Mouse (Mus musculus) forebrain, embryonic 10.5 days (tissue): ENCODE measurements at regions not wholly inside any gene's neighbourhood (a gene's known extent, or its start where the extent isn't known, plus 50 kb on each side); places are given as distances from the start of the nearest gene placed in this dataset.

ENCODE experiments used
- DNase-seq: peaks from one replicate; pipeline ENCODE4 v3.0.0-alpha.2; 2017; ENCODE audit warnings: low spot score; ENCODE audit errors: extremely low spot score
- H3K27ac ChIP-seq: fragments of 300-500 bp; sonication (generic); 2 replicates; pipeline ENCODE4 v1.5.1; 2016; ENCODE audit warnings: mild to moderate bottlenecking
- H3K27me3 ChIP-seq: fragments of 300-500 bp; sonication (generic); 2 replicates; pipeline ENCODE4 v1.6.1; 2016; ENCODE audit warnings: mild to moderate bottlenecking; ENCODE audit not compliant: poor library complexity, severe bottlenecking
- H3K36me3 ChIP-seq: fragments of 300-500 bp; sonication (generic); replicated peaks from 2 replicates; pipeline ENCODE4 v1.6.1; 2016; ENCODE audit warnings: mild to moderate bottlenecking, moderate library complexity
- H3K4me1 ChIP-seq: fragments of 300-500 bp; sonication (generic); 2 replicates; pipeline ENCODE4 v1.6.1; 2016
- H3K4me3 ChIP-seq: fragments of 300-500 bp; sonication (generic); 2 replicates; pipeline ENCODE4 v1.5.1; 2016; ENCODE audit warnings: mild to moderate bottlenecking, moderate library complexity
- H3K9me3 ChIP-seq: fragments of 300-500 bp; sonication (generic); 2 replicates; pipeline ENCODE4 v1.6.1; 2016; ENCODE audit warnings: mild to moderate bottlenecking, moderate library complexity
- WGBS: fragments of 180-500 bp; shearing (Covaris S2); methylation state at CpG from one replicate; pipeline ENCODE4 v1.1.7; 2016; 5-methylcytosine and 5-hydroxymethylcytosine counted together

DNA sequence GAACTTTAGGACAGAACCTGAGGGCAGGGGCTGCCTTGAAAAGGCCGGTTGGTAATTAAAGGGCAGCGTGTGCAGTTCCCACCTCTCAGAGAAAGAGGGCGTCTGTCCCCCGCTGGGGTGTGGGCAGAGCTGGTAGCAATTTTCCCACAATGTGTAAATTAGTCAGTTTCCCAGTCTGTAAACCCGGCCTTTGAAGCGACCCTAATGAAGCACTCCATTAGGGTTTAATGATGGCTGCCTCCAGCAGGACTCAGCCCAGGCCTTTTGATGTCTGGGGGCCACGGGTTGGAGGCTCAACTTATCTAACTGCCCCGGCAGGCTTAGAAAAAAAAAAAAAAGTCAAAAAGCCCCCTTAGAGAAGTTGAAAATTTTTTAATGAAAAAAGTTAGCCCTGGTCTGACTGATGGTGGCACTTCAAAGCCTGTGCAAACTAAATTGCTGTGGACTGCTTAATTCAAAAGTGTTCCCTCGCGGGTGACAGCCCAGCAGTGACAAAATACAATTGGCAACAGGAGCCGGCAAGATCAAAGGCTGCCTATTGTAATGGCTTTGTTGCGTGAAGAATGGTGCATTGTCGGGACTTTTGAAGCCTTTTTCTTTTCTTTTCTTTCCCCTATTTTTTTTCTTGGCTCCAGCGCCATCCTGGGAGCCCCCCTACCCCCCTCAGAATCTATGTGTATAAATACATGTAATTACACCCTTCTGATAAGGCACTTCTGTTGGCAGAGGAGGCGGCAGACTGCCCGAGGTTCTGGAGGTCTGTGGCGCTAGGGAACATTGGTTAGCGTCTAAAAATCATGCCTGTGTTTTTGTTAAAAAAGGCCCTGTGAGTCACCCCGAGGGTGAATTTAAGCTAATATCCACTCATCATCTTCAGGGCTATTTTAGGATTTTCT, 71.3 kb upstream of the Msx1 start:
- H3K27me3 ChIP-seq, result peaks cover 99% of the 10 kb centered on the region
- 0 out of 2 replicates have a peak overlapping the region, but pooled peaks have one; percentile 22 for H3K27ac ChIP-seq
- no peaks in the 10 kb centered on the region for H3K9me3 ChIP-seq

GRCm38 (mm10) chr5:37893639-37894550, 69.5 kb upstream of the Msx1 start:
- H3K4me1 ChIP-seq, result peaks cover 73% of the 10 kb centered on the region

More for the DNA sequence above, 71.3 kb upstream of the Msx1 start:
- H3K4me3 ChIP-seq, result no peak overlapping the region
- DNase-seq, result peak; percentile 77
- 1% methylated on average over 19 of the region's 19 CpGs for WGBS
- no peaks in the 10 kb centered on the region for H3K36me3 ChIP-seq
- peaks cover 73% of the 10 kb centered on the region for H3K4me1 ChIP-seq

GRCm38 (mm10) chr5:37890641-37891040, 66.3 kb upstream of the Msx1 start:
- Histone ChIP-seq H3K27me3 (peaks cover 94% of the 10 kb centered on the region), H3K4me3 (no peak overlapping the region), H3K4me1 (peaks cover 42% of the 10 kb centered on the region), H3K27ac (no peak overlapping the region), H3K9me3 (no peaks in the 10 kb centered on the region), H3K36me3 (no peaks in the 10 kb centered on the region)
- DNase-seq, result no peak
- WGBS, result 68% methylated on average over 11 of the region's 11 CpGs

More at GRCm38 (mm10) chr5:37893639-37894550, 69.5 kb upstream of the Msx1 start:
- H3K27me3 ChIP-seq, result peaks cover 99% of the 10 kb centered on the region
- no peaks in the 10 kb centered on the region for H3K9me3 ChIP-seq
- H3K36me3 ChIP-seq, result no peaks in the 10 kb centered on the region
- WGBS, result 1% methylated on average over 36 of the region's 36 CpGs
- DNase-seq, result peak; percentile 75
- H3K4me3 ChIP-seq, result peak overlapping the region; percentile 38
- peak overlapping the region; percentile 21 for H3K27ac ChIP-seq

DNA sequence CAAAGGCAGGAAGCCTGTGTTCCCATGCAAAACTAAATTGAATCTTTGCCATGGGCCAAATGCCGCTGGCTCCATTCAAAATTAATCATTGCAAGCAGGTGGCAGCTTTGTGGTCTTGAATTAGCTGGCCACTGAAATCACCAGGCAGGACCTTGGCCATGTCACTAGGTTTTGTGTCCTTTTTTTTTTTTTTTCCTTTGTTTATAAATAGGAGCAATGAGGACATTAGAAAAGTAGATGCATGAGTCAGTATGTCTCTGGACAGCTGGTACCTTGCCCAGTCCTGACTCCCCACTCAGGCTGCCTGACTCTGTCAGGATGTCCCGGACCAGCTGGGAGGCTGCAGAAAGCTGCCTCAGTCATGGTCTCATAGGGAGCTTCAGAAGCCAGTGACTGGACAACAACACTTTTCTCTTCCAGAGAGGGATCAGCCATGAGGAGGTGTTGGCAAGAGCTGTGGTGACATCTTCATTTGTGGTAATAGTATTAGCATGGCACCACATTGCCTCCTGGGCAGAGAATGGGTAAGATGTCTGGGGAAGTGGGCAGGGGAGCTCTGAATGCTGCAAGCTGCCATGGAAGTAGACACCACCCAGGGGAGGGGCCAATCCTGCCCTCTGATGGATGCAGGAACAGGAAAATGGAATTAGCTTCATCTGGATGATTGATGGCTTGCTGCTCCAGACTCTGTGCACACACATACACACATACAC, 55.4 kb upstream of the Msx1 start:
- Histone ChIP-seq H3K27ac (no peak overlapping the region), H3K4me3 (no peak overlapping the region), H3K27me3 (peaks cover 33% of the 10 kb centered on the region), H3K9me3 (no peaks in the 10 kb centered on the region), H3K36me3 (no peaks in the 10 kb centered on the region), H3K4me1 (no peaks in the 10 kb centered on the region)
- 87% methylated on average over 2 of the region's 2 CpGs for WGBS
- DNase-seq, result no peak

- Histone ChIP-seq H3K9me3 (no peaks in the 10 kb centered on the region), H3K27me3 (peaks cover 35% of the 10 kb centered on the region), H3K4me3 (no peak overlapping the region), H3K36me3 (no peaks in the 10 kb centered on the region), H3K4me1 (no peaks in the 10 kb centered on the region), H3K27ac (no peak overlapping the region)
- 65% methylated on average over 4 of the region's 4 CpGs for WGBS
- DNase-seq, result no peak
Measured at GRCm38 (mm10) chr5:37876240-37876639, 51.9 kb upstream of the Msx1 start.

DNA sequence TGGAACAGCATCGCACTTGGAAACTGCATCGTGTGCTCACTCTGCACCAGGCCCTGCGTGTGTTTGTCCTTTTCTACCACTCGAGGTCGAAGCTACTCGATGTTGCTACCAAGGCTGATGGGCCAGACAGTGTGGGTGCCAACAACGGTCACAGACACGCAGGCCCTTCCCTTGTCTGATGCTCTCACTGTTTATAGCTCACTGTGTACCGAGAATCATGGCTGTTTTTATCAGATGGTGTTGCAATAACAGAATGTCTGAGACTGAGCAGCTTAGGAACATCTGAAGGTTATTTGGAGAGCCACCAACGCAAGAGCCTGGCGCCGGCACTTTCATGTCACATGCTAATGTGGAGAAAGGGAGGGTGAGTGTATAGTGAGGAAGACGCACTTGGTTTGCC, 51.1 kb upstream of the Msx1 start:
- Histone ChIP-seq H3K9me3 (no peaks in the 10 kb centered on the region), H3K27me3 (peaks cover 42% of the 10 kb centered on the region), H3K27ac (no peak overlapping the region), H3K36me3 (no peaks in the 10 kb centered on the region), H3K4me1 (no peaks in the 10 kb centered on the region), H3K4me3 (no peak overlapping the region)
- WGBS, result 91% methylated on average over 13 of the region's 13 CpGs
- DNase-seq, result no peak

- Histone ChIP-seq H3K4me1 (no peaks in the 10 kb centered on the region), H3K27ac (no peak overlapping the region), H3K4me3 (no peak overlapping the region), H3K9me3 (no peaks in the 10 kb centered on the region), H3K27me3 (peaks cover 42% of the 10 kb centered on the region), H3K36me3 (no peaks in the 10 kb centered on the region)
- 89% methylated on average over 6 of the region's 6 CpGs for WGBS
- no peak for DNase-seq
Measured at GRCm38 (mm10) chr5:37874784-37875281, 50.5 kb upstream of the Msx1 start.
